Mouse (Mus musculus): ENCODE measurements around the gene Egr4.

Gene Egr4

GRCm38 (mm10) chr6:85513531-85513910 lies at the start of gene Egr4:
Egr4 (minus strand) TSS chr6:85513589.
- DNase-seq (ENCODE audit: low spot score) = no peak

- no peak for DNase-seq (ENCODE audit: low spot score)
Observed at GRCm38 (mm10) chr6:85562374-85562773, 49.0 kb upstream of the Egr4 start.

GRCm38 (mm10) chr6:85547642-85548041 lies 34.3 kb upstream of the Egr4 start:
- no peak for DNase-seq (ENCODE audit: low spot score)

- DNase-seq (ENCODE audit: low spot score) = no peak
Observed at GRCm38 (mm10) chr6:85544251-85544881, 31.0 kb upstream of the Egr4 start.

GRCm38 (mm10) chr6:85543351-85544175 lies 30.2 kb upstream of the Egr4 start:
- no peak for DNase-seq (ENCODE audit: low spot score)

- no peak for DNase-seq (ENCODE audit: low spot score)
Observed at GRCm38 (mm10) chr6:85522825-85523224, 9.4 kb upstream of the Egr4 start.

- DNase-seq (ENCODE audit: low spot score) = no peak
Observed at GRCm38 (mm10) chr6:85522026-85522425, 8.6 kb upstream of the Egr4 start.

- DNase-seq (ENCODE audit: low spot score) = no peak
Observed at GRCm38 (mm10) chr6:85518091-85518693, 4.8 kb upstream of the Egr4 start.

GRCm38 (mm10) chr6:85515941-85516340 lies 2.6 kb upstream of the Egr4 start:
- DNase-seq (ENCODE audit: low spot score) = no peak

- no peak for DNase-seq (ENCODE audit: low spot score)
Observed at GRCm38 (mm10) chr6:85512577-85513530, 535 bp downstream of the Egr4 start.

- no peak for DNase-seq (ENCODE audit: low spot score)
Observed at GRCm38 (mm10) chr6:85512056-85512440, 1.3 kb downstream of the Egr4 start.

GRCm38 (mm10) chr6:85511286-85512055 lies 1.9 kb downstream of the Egr4 start:
- no peak for DNase-seq (ENCODE audit: low spot score)

GRCm38 (mm10) chr6:85510476-85510875 lies 2.9 kb downstream of the Egr4 start:
- DNase-seq (ENCODE audit: low spot score) = no peak

GRCm38 (mm10) chr6:85508602-85509001 lies 4.8 kb downstream of the Egr4 start:
- no peak for DNase-seq (ENCODE audit: low spot score)

GRCm38 (mm10) chr6:85504908-85505307 lies 8.5 kb downstream of the Egr4 start:
- no peak for DNase-seq (ENCODE audit: low spot score)

- DNase-seq (ENCODE audit: low spot score) = no peak
Observed at GRCm38 (mm10) chr6:85502911-85503250, 10.5 kb downstream of the Egr4 start, which contains the start of gene Fbxo41. Fbxo41 (minus strand) TSS chr6:85502994.

GRCm38 (mm10) chr6:85502103-85502910 lies 11.1 kb downstream of the Egr4 start:
- no peak for DNase-seq (ENCODE audit: low spot score)

- no peak for DNase-seq (ENCODE audit: low spot score)
Observed at GRCm38 (mm10) chr6:85501571-85502102, 11.8 kb downstream of the Egr4 start.

GRCm38 (mm10) chr6:85500416-85500815 lies 13.0 kb downstream of the Egr4 start:
- no peak for DNase-seq (ENCODE audit: low spot score)

GRCm38 (mm10) chr6:85498147-85498546 lies 15.2 kb downstream of the Egr4 start:
- DNase-seq (ENCODE audit: low spot score) = no peak
